Mouse (Mus musculus) stomach, postnatal 0 days (tissue): ENCODE measurements around the gene Cuedc1. TPM values are rescaled to one million over a fixed set of nuclear protein-coding genes. Genes with fewer than 3 reads are reported as not detected.

Experiments
- ATAC-seq: fragments of 200-750 bp; cut with Nextera tagmentation; 2 replicates; pipeline ENCODE4 v1.8.0; 2017; ENCODE audit not compliant: low FRiP score, low TSS enrichment
- DNase-seq: peaks from one replicate; pipeline ENCODE4 v3.0.0-alpha.2; 2016; ENCODE audit warnings: low spot score
- H3K27ac ChIP-seq: fragments of 300-500 bp; sonication (generic); replicated peaks from 2 replicates; pipeline ENCODE4 v1.5.1; 2014; ENCODE audit warnings: mild to moderate bottlenecking, control low read depth
- H3K27me3 ChIP-seq: fragments of 300-500 bp; sonication (generic); 2 replicates; pipeline ENCODE4 v1.6.1; 2014; ENCODE audit warnings: low read length; ENCODE audit not compliant: control insufficient read depth, insufficient read depth
- H3K36me3 ChIP-seq: fragments of 300-500 bp; sonication (generic); 2 replicates; pipeline ENCODE4 v1.6.1; 2014; ENCODE audit warnings: low read length, mixed read lengths; ENCODE audit not compliant: control insufficient read depth, insufficient read depth
- H3K4me1 ChIP-seq: fragments of 300-500 bp; sonication (generic); replicated peaks from 2 replicates; pipeline ENCODE4 v1.6.1; 2014; ENCODE audit warnings: antibody characterized with exemption; ENCODE audit not compliant: control insufficient read depth, insufficient read depth
- H3K4me2 ChIP-seq: fragments of 300-500 bp; sonication (generic); replicated peaks from 2 replicates; pipeline ENCODE4 v1.6.1; 2014; ENCODE audit warnings: low read depth, mild to moderate bottlenecking, control low read depth, moderate library complexity
- H3K4me3 ChIP-seq: fragments of 300-500 bp; sonication (generic); 2 replicates; pipeline ENCODE4 v1.5.1; 2014; ENCODE audit warnings: low read depth, low read length, control low read depth
- H3K9ac ChIP-seq: fragments of 300-500 bp; sonication (generic); 2 replicates; pipeline ENCODE4 v1.6.1; 2014; ENCODE audit warnings: mild to moderate bottlenecking, low read length, control low read depth, mixed read lengths
- H3K9me3 ChIP-seq: fragments of 300-500 bp; sonication (generic); 2 replicates; pipeline ENCODE4 v1.6.1; 2016; ENCODE audit warnings: low read length; ENCODE audit not compliant: control insufficient read depth
- CTCF ChIP-seq: IDR thresholded peaks from 2 replicates; pipeline ENCODE4 v1.5.1; 2016; ENCODE audit warnings: antibody characterized with exemption, low read depth, mild to moderate bottlenecking, moderate library complexity
- EP300 ChIP-seq: optimal IDR thresholded peaks from 2 replicates; pipeline ENCODE3; 2016; ENCODE audit warnings: antibody characterized with exemption
- WGBS: fragments of 180-500 bp; shearing (Covaris S2); extraction: QIAGEN DNeasy Blood & Tissue Kit; methylation state at CpG from one replicate; pipeline ENCODE4 v1.1.7; 2014; 5-methylcytosine and 5-hydroxymethylcytosine counted together
- polyA plus RNA-seq: library from polyadenylated mRNA; unstranded; fragments of >200 nt; fragmentation: Nextera tagmentation; extraction: Ambion mirVana; gene quantifications from 2 replicates; pipeline ENCODE4 v1.2.1, GENCODE M21; 2015

Cuedc1 gene
- polyA plus RNA-seq, 1 experiment from 2014 or later, result 13.7 TPM

DNA sequence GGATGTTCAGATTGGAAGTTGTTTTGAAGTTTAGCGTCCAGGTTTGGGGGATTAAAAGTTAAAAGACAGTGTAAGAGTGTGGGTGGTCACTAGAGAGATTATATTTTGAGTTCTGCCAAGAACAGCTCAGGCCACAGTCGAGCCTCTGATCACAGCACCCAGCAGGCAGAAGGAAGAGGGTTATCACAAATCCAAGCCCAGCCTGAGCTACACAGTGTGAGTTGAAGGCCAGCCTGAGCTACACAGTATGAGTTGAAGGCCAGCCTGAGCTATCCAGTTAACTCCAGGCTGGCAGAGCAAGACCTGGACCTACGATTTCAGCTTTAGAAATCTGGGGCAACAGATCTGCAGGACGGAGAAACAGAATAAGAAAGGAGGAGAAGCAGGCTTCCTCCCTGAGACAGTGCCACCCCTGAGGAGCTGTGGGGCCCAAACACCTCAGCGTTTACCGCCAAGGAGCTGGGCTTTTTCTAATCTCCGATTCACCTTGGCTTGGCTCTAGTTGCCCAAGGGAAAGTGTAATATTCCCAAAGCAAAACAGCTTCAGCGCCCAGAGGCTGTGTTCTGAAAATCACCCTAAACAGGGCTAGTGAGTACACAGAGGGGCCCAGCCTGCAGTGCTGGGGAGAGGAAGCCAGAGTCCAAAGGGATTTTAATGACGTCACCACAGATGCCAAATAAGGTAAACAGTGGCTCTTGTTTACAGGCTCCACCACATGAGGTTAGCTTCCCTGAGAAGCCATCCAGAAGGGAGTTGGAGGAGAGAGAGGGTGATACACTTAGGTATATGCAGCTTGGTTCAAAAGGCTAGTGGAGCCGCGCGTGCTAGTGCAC lies 143.8 kb downstream of the Cuedc1 start:
- Histone ChIP-seq H3K27ac (no peak overlapping the region), H3K9ac (0 out of 2 replicates have a peak overlapping the region, but pooled peaks have one; percentile 1), H3K9me3 (no peaks in the 10 kb centered on the region), H3K4me3 (no peak overlapping the region), H3K4me1 (no peaks in the 10 kb centered on the region), H3K4me2 (no peak overlapping the region), H3K27me3 (no peaks in the 10 kb centered on the region), H3K36me3 (no peaks in the 10 kb centered on the region)
- DNase-seq, result no peak
- peak; percentile 81 for ATAC-seq
- whole genome bisulfite sequencing, result 54% methylated on average over 12 of the region's 12 CpGs
- no peak for TF ChIP-seq CTCF
- TF ChIP-seq EP300, result no peak

Other genes starting within 250 kb of the Cuedc1 start
- 4.3 and 4.5 TPM in 2 replicates for gene Mks1, start 244.8 kb upstream of the Cuedc1 start, polyA plus RNA-seq
- gene Epx, start 222.5 kb upstream of the Cuedc1 start, polyA plus RNA-seq, result 0.10 and 0.12 TPM in 2 replicates
- gene Olfr462, start 205.8 kb upstream of the Cuedc1 start, polyA plus RNA-seq, result 0.06 TPM in 1 of 2 replicates, not detected in the other
- not detected in 2 replicates for gene Olfr463, start 200.7 kb upstream of the Cuedc1 start, polyA plus RNA-seq
- gene Olfr464, start 177.1 kb upstream of the Cuedc1 start, polyA plus RNA-seq, result not detected in 2 replicates
- 14.7 and 14.8 TPM in 2 replicates for gene Dynll2, start 110.5 kb upstream of the Cuedc1 start, polyA plus RNA-seq
- 88.1 and 97.5 TPM in 2 replicates for gene Srsf1, start 50.7 kb upstream of the Cuedc1 start, polyA plus RNA-seq
- 15.9 and 18.1 TPM in 2 replicates for gene Vezf1, start 29.8 kb upstream of the Cuedc1 start, polyA plus RNA-seq
- gene Mrps23, start 106.3 kb downstream of the Cuedc1 start, polyA plus RNA-seq, result 54.7 and 55.4 TPM in 2 replicates
- not detected in 2 replicates for gene Ccdc182, start 196.0 kb downstream of the Cuedc1 start, polyA plus RNA-seq